Mouse (Mus musculus) c-Kit-positive CD71-negative TER-119-negative erythroid progenitor cells, embryonic 14.5 days (primary cell): ENCODE results near the gene Mfsd10.

Experiments
- DNase-seq: peaks from one replicate; pipeline ENCODE4 v3.0.0-alpha.2; 2013; ENCODE audit warnings: low read depth

Gene Mfsd10

GRCm38 (mm10) chr5:34636481-34637287 lies at the start of gene Mfsd10:
Gene Mfsd10, minus strand, starts transcription at chr5:34637212.
- DNase-seq: peak; percentile 61

- peak; percentile 26 for DNase-seq
Measured at GRCm38 (mm10) chr5:34670280-34670679, 33.3 kb upstream of the Mfsd10 start.

- no peak for DNase-seq
Measured at GRCm38 (mm10) chr5:34669493-34669892, 32.5 kb upstream of the Mfsd10 start.

- DNase-seq: no peak
Measured at GRCm38 (mm10) chr5:34663231-34663630, 26.2 kb upstream of the Mfsd10 start.

- DNase-seq: no peak
Measured at GRCm38 (mm10) chr5:34661909-34662308, 24.9 kb upstream of the Mfsd10 start.

- no peak for DNase-seq
Measured at GRCm38 (mm10) chr5:34660591-34661130, 23.6 kb upstream of the Mfsd10 start.

GRCm38 (mm10) chr5:34659686-34660590 lies 22.9 kb upstream of the Mfsd10 start, which contains the start of the genes Nop14 and Grk4:
Gene Nop14, minus strand, starts transcription at chr5:34660148.
Gene Grk4, plus strand, starts transcription at chr5:34660379.
- DNase-seq: peak; percentile 98

- DNase-seq: no peak
Measured at GRCm38 (mm10) chr5:34657556-34657955, 20.5 kb upstream of the Mfsd10 start.

- no peak for DNase-seq
Measured at GRCm38 (mm10) chr5:34654881-34655280, 17.9 kb upstream of the Mfsd10 start.

GRCm38 (mm10) chr5:34652961-34653360 lies 15.9 kb upstream of the Mfsd10 start:
- DNase-seq: no peak

- peak; percentile 70 for DNase-seq
Measured at GRCm38 (mm10) chr5:34647581-34647980, 10.6 kb upstream of the Mfsd10 start.

- no peak for DNase-seq
Measured at GRCm38 (mm10) chr5:34642932-34643331, 5.9 kb upstream of the Mfsd10 start.

- DNase-seq: no peak
Measured at GRCm38 (mm10) chr5:34641991-34642390, 5.0 kb upstream of the Mfsd10 start.

GRCm38 (mm10) chr5:34637591-34638156 lies 662 bp upstream of the Mfsd10 start:
- DNase-seq: no peak

GRCm38 (mm10) chr5:34635665-34636192 lies 1.3 kb downstream of the Mfsd10 start:
- no peak for DNase-seq

GRCm38 (mm10) chr5:34634746-34635400 lies 2.1 kb downstream of the Mfsd10 start:
- no peak for DNase-seq

GRCm38 (mm10) chr5:34633641-34634040 lies 3.4 kb downstream of the Mfsd10 start:
- DNase-seq: no peak

- DNase-seq: no peak
Measured at GRCm38 (mm10) chr5:34632996-34633395, 4.0 kb downstream of the Mfsd10 start.

GRCm38 (mm10) chr5:34609966-34610365 lies 27.0 kb downstream of the Mfsd10 start:
- no peak for DNase-seq

- no peak for DNase-seq
Measured at GRCm38 (mm10) chr5:34608226-34608625, 28.8 kb downstream of the Mfsd10 start.
